Mouse (Mus musculus) monocyte, adult 5-6 weeks (primary cell): ENCODE results near the gene Rasgrp2. TPM values are rescaled to one million over a fixed set of nuclear protein-coding genes. Genes with fewer than 3 reads are reported as not detected.

Experiments
- ATAC-seq: fragments of 153-309, 156-312 bp; replicated peaks from 2 replicates; pipeline ENCODE4 v1.8.0; 2017; ENCODE audit warnings: mild to moderate bottlenecking; ENCODE audit not compliant: low TSS enrichment, insufficient number of reproducible peaks, severe bottlenecking, poor library complexity, low FRiP score
- total RNA-seq: library from RNA; stranded (forward); fragments of 200-1000, 200-491, 200-594 nt; gene quantifications from 3 replicates; pipeline ENCODE4 v1.2.3, GENCODE M21; 2017

Gene Rasgrp2
- total RNA-seq, 1 experiment from 2014 or later, result 349 TPM

- ATAC-seq, result no peak
Observed at GRCm38 (mm10) chr19:6380411-6381166, 18.6 kb upstream of the Rasgrp2 start.

DNA sequence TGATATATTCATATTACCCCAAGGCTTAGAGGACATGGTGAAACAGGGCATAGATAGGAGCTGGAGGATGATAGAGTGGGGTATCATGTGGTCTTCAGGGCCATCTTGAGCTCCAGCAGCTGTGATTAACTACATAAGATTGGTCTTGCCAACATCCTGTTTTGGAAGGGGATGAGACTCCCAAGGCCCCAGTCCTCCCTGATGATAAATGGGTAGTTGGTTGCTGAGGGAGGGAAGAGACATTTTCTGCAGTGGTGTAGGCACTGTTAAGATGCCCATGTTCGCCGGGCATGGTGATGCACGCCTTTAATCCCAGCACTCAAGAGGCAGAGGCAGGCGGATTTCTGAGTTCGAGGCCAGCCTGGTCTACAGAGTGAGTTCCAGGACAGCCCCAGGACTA lies 17.9 kb upstream of the Rasgrp2 start:
- ATAC-seq, result no peak

DNA sequence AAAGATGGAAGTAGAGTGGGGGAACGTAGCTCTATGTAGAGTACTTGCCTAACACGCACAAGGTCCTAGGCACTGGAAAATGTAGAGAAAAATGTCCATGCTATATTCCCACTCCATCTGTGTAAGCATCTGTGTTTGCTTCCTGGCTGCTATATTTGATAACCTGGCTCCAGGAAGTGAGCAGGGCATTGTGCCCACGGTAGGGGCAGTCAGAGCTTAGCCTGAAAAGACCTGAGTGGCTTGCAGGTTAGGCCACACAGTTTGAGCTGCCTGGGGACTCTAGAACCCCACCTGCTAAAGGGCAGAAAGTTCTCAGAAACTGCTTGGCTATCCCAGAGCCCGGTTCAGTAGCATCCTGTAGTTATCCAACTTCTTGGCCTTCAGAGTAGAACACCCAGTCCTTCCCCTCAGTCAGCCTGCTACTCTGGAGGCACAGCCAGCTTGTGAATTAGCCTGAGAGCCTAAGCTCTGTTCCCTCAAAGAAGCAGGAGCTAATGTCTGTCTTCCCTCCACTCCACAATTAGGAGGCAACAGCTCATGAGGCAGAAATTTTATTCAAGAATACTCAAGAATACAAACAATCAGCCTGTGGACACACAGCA lies 16.7 kb upstream of the Rasgrp2 start:
- ATAC-seq, result no peak

DNA sequence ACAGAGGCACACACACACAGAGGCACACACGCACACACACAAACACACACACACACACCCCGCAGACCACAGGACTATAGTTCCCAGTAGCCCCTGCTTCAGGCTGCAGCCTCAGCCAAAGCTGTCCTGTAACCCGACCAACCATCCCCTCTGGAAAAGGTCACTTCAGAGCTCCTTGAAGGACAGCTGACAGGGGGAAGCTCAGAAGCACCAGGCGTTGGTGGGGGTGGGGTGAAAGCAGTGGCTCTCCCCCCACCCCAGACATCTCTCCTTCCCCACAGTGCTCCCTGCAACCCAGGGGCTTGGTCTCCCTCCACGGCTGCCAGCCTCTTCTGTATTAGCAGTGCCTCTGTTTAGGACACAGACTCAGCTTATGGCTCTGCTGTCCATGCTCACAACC lies 15.7 kb upstream of the Rasgrp2 start:
- no peak for ATAC-seq

DNA sequence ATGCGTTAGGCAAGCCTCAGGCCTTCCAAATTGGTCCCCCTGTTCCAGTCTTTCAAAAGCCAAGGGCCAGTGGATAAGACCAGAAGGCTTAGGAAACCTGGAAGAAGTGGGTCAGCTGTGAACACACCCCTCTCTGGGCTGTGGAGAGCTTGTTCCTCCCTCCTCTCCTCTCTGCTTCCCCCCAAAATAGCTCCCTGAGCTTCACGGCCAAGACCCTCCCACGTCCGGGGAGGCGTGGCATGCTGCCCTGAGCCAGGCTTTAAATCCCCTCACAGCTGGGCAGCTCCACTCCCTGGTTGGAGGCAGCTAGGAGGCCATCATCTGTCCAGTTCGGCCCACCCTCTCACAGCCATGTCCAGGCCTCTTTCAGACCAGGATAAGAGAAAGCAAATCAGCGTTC lies 15.0 kb upstream of the Rasgrp2 start, which contains the start of gene Pygm:
TSS of gene Pygm (plus strand) at position 272 of the 400 bp plus-strand sequence.
- no peak for ATAC-seq

GRCm38 (mm10) chr19:6384954-6385353 lies 14.2 kb upstream of the Rasgrp2 start:
- no peak for ATAC-seq

- ATAC-seq, result no peak
Observed at GRCm38 (mm10) chr19:6385419-6385818, 13.7 kb upstream of the Rasgrp2 start.

DNA sequence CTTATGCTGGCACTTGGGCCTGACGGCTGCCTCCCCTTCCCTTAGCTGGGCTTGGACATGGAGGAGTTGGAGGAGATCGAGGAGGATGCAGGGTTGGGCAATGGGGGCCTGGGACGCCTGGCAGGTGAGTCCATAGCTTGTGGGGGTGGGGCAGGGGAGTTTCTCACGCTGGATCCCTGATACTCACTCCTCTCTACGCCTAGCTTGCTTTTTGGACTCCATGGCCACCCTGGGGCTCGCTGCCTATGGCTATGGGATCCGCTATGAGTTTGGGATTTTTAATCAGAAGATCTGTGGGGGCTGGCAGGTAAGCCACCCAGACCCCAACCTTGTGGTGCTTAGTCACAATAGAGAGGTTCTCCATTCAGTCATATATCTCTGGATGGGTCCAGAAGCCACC lies 13.3 kb upstream of the Rasgrp2 start:
- ATAC-seq, result no peak

DNA sequence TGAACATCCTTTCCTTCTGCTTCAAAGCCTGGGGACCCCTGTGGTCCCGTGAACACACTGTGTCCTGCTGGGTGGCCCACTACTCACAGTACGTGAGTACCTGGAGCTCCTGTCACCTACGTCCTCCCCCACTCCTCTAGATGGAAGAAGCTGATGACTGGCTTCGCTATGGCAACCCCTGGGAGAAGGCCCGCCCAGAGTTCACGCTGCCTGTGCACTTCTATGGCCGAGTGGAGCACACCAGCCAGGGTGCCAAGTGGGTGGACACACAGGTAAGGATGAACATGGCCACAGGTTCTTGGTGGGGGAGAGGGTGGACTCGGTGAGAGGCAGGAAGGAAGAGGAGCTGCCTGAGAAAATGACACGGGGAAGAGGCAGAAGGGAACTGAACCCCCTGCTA lies 12.9 kb upstream of the Rasgrp2 start:
- no peak for ATAC-seq

GRCm38 (mm10) chr19:6388006-6388405 lies 11.1 kb upstream of the Rasgrp2 start:
- ATAC-seq, result no peak

GRCm38 (mm10) chr19:6389803-6390202 lies 9.3 kb upstream of the Rasgrp2 start:
- no peak for ATAC-seq

- ATAC-seq, result no peak
Observed at GRCm38 (mm10) chr19:6390251-6390650, 8.9 kb upstream of the Rasgrp2 start.

GRCm38 (mm10) chr19:6392743-6393393 lies 6.3 kb upstream of the Rasgrp2 start:
- ATAC-seq, result no peak

GRCm38 (mm10) chr19:6393637-6394036 lies 5.5 kb upstream of the Rasgrp2 start:
- no peak for ATAC-seq

DNA sequence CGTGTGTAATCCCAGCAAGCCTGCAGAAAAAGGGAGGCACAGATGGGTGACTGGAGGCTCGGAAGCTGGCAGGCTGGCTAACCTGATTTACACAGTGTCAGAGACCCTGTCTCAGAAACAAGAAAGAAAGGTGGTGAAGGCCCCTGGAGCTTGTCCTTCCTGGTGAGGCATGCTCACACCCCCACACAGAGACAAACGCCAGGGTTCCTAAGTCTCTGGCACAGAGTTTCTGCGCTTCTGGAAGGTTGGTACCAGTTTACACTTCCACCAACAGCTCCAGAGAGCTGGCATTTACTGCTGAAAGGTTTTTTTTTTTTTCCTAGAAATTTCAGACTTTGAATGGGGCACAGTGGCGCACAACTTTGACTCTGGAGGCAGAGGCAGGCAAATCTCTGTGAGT lies 2.9 kb upstream of the Rasgrp2 start:
- no peak for ATAC-seq

- no peak for ATAC-seq
Observed at GRCm38 (mm10) chr19:6397582-6398249, 1.4 kb upstream of the Rasgrp2 start.

- no peak for ATAC-seq
Observed at GRCm38 (mm10) chr19:6398447-6399284, 474 bp upstream of the Rasgrp2 start.
